Mouse (Mus musculus): ENCODE measurements around the gene Begain.

The Begain gene

DNA sequence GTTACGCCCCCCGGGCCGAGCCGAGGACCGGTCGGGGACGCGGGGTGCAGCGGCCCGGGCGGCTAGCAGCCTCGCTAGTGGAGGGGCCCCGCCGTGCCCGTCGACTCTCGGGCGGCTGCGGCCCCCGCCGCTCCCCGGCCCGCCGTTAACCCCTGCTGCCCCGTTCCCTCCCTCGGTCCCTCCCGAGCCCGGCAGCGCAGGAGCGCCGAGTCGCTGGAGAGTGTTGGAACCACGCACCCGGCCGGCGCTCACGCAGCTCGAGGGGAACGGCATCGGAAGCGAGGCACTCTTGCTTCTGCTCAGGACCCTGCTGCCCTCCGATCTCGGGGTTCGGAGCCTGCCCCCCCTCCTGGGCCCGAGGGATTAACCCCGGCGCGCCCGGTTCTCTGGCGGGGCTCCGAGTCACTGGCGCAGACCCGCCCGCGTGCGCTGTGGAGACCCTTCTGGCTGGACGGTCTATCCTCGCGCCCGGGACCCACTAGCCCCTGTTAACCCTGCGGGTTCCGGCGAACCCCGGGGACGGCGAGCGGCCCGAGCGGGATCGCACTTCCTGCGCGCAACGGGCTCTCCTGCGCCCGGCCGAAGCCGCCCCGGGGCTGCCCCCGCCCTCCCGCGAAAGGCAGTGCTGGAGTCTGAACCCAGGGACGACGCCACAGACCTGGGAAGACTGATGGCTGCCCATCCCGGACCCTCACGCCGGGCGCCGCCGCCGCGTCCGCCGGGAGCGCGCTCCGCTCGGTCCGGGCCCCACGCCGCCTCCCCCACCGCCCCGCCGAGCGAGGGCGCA, 14.8 kb downstream of the Begain start:
- DNase-seq (ENCODE audit: low read depth), result no peak

DNA sequence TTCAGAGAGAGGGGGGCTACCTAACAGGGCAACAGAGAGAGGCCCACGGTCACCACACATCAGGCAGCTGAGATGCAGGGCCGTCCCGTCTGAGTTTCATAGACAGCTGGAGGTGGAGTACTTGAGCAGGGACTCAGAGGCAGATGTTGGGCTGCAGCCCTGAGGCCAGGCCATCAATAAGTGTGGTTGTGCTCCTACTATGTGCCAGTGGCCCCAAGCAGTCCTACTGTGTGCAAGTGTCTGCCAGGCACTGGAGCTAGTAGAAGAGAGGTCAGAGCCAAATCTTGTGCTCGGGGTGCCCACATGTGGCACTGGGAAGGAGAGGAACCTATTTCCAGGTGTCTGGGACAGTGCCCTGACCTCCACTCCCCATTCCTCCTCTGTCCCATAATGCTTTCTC, 18.1 kb downstream of the Begain start:
- no peak for DNase-seq (ENCODE audit: low read depth)

DNA sequence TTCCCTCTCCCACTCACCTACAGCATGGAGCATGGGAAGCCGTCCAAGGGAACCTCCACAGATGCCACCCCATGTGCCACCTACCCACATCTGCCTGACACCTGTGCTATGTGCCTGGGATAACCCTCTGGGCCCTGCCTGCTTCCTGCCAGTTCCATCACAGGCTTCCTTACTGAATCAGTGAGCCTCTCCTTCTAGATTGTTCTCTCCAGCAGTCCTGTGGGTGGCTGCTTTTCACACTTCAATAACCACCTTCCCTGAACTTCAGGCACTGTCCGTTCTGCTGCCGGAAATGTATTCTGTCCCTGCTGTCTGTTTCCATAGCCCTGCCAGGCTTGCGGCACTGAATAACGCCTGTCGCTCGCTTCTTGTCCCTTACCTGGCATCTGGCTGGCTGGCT, 22.4 kb downstream of the Begain start:
- no peak for DNase-seq (ENCODE audit: low read depth)

DNA sequence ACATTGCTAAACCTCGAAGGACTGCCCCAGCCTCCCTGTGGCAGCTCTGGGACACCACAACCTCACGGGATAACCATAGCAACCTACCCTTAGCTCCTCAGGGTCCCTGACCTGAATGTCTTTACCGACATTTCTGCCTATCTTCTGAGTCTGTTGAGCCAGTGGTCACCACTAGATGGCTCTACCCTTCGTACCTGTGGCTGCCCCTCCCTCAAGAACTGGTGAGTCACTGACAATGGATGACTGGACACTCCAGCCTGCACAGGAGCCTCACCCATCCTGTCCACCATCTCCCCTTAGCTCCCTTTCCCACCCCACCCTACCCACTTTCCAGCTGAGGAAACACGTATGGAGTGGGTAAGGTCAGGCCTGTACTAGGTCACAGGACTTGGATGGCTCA, 23.5 kb downstream of the Begain start:
- DNase-seq (ENCODE audit: low read depth), result no peak

DNA sequence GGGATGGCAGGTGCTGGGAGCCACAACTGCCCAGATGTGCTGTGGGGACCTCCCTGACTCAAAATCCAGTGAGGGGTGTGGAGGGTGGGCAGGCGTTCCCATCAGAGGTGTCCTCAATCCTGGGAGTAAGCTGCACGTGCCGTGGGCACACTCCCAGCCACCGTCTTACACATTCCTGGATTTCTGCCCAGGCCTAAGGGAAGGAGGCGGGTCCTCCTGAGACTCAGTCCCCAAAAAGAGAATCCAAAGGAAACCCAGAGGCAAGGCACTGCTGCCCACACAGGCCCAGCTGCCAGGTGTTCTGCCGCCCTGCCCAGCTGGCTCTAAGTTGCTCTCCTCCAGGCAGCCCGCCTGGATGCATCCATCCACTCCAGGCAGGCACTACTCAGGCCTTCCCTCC, 28.7 kb downstream of the Begain start:
- DNase-seq (ENCODE audit: low read depth), result no peak

DNA sequence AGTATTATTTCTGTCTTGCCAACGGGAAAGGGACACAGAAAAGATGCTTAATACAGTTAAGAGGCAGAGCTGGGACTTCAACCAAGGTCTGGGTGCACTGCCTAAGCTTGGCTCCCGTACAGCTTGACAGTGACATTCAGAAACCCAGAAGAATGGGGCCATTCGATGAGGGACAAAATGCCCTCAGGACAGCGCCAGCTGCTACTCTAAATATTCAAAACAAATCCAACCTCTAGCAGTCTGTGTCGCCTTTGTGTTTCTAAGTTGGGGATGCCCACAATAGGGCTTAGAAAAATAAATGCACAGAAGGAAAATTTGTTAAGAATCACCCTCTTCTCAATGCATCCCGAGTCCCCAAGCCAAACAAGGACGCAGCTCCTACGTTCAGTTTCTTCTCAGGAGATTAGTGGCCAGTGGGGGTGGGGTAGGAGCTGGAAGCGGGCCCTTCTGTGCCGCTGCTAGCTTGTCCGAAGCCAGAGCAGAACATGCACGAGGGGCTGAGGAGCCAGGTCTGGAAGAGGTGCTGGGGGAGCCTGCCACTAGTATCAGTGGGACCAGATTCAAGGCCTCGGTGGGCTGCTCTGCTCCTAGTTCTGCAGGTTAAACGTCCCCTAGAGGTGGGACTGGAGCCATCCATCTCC, 29.7 kb downstream of the Begain start:
- no peak for DNase-seq (ENCODE audit: low read depth)

DNA sequence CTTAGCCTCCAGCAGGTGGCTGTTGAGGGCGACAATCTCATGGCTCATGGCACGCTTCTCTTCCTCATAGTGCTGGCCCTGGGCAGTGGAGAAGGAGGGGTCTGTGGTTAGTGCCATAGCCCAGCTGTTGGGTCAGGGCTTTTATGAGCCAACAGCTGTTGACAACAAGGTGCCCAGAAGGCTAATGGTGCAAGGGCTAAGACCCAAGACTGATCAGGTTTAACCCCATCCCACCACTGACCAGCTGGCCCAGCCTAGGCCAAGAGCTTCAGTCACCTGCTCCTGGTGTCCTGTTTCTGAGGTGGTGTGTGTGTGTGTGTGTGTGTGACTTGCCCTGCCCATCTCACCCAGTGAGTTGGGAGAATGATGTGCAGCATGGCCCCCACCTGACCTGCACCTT, 31.0 kb downstream of the Begain start:
- no peak for DNase-seq (ENCODE audit: low read depth)

DNA sequence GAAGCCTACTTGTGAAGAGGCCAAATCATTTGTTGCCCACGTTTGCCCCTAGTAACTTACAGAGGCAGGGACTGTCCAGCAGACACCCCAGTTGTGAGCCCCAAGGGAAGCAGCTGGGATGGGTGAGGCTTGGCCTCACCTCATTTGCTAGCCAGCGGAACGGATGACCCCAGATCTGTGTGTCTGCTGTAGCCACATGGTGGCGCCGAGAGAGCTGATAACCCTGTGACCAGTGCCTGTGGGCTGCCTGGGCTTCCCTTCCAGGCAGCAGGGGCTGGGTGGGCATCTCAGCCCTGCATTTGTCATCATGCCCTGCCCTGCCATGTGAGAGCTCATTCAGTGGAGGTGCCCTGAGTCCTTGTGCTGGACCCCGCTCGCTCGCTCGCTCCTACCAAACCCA, 44.2 kb downstream of the Begain start:
- no peak for DNase-seq (ENCODE audit: low read depth)

DNA sequence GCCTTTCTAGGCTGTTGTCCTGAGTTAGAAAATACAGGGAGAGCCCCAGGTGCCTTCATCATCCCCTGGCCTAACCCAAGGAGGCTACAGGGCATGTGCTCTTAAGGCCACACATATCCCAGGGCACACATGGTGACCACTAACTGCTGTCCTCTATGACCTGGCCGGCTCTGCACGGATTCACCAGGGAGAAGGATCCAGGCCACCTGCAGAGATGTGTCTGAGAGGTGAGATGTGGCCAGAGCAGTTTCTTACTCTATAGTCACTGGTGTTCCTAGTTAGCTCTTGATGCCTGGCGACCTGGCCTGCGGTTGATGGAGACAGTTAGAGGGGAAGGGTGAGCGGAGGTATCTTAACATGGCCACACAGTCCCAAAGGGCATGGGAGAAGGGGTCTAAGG, 45.1 kb downstream of the Begain start:
- no peak for DNase-seq (ENCODE audit: low read depth)

DNA sequence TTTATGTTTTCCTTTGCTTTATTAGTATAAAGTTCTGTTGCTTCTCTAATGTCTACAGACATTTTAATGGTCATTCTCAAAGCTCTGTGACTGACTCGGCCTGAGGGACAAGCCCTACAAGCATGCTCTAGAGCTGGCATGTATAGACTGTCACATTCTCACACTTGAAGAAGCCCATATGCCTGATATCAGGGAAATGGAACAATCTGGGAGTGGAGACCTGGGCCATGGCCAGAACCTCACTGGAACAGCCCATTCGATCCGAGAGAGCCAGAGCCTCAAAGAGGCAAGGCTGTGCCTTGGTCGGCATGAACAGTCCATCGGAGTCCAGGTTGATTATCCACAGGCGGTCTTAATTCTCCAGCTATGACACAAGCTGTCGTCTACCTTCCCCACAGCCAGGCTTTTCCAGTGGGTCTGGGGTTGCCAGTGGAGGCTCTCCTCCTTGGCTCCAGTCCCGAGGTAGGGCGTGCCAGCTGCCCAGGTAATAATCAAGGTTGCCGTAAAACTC, 45.8 kb downstream of the Begain start:
- no peak for DNase-seq (ENCODE audit: low read depth)

DNA sequence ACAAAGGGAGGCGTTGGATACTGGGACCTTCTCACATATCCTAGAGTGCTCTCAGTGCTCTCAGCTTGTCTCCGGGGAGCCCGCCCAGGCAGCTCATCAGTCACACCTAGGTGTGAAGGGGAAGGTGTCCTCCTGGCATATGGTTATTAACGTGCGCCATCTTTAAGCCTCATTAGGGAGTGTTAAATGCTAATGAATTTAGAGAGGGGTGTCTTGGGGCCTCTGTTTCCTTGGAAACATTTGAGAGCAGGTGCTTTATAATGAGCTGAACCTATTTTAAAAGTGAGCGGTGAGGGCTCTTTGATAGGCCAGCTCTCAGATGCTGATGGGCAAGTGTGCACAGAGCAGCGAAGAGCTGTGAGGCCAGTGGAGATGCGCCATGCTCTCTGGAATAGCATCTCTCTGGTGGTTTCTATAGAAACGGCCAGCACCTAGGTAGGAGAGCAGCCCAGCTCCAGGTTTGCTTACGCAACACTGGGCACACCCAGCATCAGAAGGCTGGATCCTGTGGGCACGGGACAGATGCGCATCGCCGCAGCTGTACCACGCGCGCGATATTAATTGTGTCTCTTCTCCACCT, 57.9 kb downstream of the Begain start:
- no peak for DNase-seq (ENCODE audit: low read depth)

DNA sequence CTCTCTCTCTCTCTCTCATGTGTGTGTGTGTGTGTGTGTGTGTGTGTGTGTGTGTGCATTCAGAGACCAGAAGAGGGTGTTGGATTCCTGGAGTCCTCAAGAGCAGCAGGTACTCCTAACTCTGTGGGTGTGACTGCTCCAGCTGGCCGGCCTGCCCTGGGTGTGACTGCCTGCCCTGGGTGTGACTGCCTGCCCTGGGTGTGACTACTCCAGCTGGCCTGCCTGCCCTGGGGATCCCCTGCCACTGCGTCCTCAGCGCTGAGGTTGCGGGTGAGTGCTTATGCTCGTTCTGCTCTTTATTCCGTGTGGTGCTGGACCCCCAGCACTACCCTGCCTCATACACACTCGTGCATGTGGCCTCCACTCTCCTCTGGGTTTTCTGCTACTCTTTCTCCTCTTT, 65.0 kb downstream of the Begain start:
- no peak for DNase-seq (ENCODE audit: low read depth)

DNA sequence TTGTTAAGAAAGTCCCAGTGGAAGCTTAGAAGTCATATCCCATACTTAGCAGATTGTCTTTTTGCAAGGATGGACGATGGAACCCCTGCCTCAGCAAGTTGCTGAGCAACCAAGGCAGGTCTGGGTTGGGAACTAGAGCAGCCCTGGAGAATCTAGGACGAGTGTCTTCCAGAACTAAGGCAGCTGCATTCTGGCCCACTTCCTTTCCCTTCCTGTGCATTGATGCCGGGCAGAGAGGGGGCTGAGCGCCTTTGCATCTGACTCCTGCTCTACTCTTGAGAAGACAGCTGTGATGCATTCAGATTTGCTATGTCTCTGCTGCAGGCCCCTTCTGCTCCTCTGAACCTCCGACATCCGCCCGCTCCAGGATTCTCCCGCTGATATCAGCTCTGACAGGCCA, 70.8 kb downstream of the Begain start:
- DNase-seq (ENCODE audit: low read depth), result no peak

DNA sequence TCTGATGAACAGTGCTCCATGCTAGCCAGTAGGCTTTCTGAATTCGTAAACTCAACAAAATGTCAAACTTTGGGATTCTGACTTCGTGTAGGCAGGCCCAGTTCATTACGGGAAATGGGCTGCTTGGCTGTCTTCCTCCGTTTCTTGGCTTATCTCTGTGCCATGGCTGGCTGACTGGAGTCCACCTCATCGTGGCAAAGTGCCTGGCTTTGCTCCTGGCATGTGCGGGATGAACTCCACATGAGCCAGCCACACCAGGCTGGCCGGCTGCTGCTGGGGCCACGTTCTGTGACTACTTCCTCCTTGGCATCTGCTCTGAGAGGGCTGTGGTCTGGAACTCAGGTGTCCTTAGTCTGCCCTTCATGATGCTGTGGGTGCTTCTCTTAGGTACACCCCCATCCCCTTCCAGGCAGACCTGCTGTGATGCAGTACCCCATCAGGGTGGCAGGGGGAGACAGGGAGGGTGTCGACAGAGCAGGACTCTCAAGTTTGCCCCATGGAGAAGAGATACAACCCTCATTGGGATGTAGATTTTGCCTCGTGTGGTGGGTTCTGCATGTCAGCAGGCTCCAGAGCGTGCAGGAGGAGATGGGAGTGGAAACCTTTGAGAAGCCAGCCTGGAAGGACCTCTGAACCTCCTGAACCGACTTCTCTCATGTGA, 71.9 kb downstream of the Begain start:
- no peak for DNase-seq (ENCODE audit: low read depth)

DNA sequence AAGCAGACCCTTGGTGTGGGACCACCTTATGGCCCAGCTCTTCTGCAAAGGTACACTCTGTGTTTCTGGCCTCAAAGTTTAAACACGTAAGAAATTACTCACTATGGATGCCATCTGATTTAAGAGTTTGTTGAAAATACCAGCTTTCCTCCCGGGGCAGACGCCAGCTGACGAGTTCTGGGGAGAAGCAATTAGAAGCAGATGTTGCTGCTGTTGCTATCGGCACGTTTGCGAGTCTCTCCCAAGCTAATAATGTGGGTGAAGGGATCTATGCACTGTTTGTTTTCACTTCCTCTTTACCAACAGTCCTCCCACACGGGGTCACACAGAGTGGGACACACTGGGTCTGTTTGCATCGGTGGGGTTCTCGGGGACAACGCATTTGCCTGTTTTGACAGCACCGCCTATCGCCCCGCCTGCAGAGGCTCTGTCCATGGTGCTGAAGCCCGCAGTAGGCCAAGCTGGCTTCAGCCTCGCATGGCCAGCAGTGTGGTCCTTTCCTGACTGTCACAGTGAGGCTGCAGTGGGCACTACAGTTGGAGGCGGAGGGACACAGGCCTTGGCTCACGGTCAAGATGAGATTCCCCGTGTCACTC, 73.5 kb downstream of the Begain start:
- peak; percentile 54 for DNase-seq (ENCODE audit: low read depth)

DNA sequence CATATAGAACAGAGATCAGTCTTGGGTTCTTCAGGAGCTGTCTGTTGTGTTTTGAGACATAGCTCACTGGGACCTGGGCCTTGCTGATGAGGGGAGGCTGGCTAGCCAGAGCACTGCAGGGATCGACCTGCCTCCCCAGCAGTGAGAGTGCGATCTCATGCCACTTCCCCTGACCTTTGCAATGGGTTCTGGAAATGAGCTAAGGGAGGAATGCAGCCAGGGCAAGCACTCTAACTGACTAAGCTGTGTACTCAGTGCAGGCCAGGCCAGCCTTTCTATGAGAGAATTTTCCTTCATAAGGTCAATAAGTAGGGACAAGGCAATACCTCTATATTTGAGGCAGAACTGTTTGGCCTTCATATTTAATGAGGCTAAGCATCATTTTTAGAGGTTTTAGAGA, 75.0 kb downstream of the Begain start:
- no peak for DNase-seq (ENCODE audit: low read depth)

DNA sequence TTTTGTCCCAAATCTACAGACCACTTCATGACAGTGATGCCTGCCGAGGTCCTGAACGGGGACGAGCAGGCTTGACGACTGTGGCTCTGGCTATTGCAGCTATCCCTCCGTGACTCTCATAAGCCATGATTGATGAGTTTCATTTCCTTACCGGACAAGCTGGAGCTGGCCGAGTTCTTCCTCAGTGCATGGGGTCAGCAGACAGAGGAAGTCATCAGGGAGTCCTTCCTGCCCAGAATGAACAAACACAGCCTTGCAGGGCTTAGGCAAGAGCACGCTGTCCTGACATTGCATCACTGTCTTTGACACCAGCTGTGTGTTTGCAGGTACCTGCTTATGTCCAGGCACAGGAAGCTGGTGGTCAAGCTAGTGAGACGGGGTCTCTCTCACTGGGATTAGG, 77.6 kb downstream of the Begain start:
- no peak for DNase-seq (ENCODE audit: low read depth)

DNA sequence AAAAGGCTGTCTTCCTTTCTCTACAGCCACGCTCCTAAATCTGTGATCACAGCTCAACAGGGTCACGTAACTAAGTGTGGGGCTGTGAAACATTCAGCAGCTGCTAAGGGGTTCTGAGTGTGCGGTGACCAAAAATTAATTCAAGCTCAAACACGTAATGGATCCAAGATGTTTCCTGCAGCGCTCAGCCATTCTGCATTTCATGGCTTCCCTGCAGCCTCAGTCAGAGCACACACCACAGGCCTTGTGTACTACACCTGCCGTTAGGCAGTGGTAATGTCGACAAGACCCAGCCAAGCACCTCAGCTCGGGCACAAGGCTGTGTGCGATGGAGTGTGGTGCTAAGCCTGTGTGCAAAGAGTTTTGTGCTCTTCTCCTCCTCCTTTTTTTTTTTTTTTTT, 80.6 kb downstream of the Begain start:
- DNase-seq (ENCODE audit: low read depth), result no peak

DNA sequence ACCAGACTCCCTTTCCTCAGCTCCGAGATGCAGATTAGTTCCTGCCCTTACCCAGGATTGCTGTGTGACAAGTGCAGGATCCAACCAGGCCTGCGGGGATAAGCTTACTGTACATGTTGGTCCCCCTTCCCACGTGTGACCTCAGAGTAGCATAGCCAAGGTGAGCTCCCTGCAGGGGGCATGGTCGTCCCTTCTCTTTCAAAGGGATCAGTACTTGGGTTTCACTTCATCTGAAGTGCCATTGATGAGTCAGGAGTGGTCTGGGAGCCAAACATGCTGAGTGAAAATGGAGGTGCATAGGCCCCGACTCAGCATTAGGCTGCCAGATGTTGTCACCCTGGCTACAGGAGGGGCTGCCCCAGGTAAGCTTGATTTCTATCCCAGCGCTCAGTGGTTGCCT, 83.0 kb downstream of the Begain start:
- DNase-seq (ENCODE audit: low read depth), result no peak

DNA sequence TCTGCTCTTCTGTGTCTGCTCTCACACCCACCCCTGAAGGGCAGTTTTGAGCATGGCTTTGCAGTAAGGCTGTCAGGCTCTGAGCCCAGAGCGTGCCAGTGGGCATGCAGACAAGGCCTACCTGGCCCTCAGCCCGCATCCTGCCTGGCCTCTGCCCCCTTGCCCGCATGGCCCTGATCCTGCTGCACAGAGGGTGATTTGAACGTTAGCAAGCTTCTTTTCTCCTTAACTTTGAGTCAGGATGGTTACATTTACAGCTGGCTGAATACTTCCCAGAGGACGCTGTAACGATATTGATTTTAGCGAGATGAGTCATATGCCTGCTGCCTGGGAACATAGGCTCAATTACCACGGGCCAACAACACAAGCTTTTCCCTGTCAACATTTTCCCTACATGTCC, 83.5 kb downstream of the Begain start:
- DNase-seq (ENCODE audit: low read depth), result no peak

DNA sequence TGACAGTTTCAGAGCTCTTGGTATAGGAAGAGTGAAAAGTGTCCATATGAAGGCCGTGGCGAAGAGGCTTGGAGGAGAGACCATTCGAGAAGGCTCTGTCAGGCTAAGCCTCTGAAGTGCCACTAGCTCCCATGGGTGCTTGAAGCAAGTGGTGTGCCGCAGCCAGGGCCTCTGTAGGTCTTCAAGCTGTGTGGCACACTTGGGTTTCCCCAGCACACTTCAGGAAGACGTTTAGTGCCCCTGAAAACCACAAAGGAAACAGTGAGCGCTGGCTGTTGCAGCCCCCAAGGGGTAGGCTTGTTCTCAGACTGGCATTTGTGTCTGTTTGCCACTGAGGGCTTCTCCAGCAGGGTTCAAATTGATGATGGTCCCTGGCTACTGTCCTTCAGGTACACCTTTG, 84.5 kb downstream of the Begain start:
- DNase-seq (ENCODE audit: low read depth), result no peak

DNA sequence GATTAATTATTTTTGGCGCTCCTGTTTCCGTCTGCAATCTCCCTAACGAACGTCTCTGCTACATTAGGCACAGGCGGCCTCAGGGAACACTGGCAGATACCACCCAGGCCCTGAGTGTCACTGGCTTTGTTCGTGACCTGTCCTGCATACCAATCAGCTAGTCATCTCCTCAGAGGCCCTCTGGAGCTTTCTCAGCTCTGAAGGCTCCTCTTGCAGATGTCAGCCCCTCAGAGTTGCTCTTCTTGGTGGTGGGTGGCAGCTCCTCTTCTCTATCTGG, 85.4 kb downstream of the Begain start:
- no peak for DNase-seq (ENCODE audit: low read depth)

All from induced T-regulatory cell, adult 2 months (primary cell).